Mouse (Mus musculus): Measurements from ENCODE around the gene Pex14. TPM values are rescaled to one million over a fixed set of nuclear protein-coding genes. Genes with fewer than 3 reads are reported as not detected.

Pex14 gene
- polyA plus RNA-seq, 1 experiment from 2014 or later = 61.1 TPM

DNA sequence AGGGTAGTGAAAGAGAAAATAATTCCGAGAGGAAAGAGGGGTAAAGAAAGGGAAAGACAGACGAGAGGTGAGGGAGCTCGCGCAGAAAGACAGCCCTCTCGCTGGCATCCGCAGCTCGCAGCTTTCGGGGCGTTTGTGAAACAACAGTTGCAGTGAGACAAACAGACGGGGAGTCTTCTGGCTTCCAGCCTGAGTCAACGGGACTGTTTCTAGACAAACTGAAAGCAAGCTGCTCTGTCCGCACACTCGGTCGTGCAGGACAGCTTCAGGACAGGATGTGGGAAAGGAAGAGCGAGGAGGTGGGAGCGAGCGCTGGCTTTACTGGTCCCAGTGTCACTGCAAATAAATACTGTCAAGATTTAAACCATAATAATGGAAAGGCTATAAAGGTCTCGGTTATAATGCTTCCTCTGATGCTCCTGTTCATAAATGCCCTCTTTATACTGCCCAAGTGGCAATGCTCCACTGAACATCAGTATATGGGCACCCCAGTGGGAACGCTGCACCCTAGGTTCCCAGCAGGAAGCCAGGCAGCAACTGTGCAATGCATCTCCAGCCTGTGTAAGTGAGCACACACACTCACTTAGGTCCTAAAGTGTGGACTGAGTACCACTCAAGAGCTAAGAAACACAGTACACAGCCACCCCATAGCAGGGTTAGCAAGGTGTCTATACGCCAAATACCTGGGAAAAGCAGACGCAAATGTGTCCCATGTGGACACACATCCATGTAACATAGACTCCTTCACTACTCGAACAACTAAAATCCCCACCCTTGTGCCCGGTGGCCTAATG lies 35.4 kb downstream of the Pex14 start:
- Histone ChIP-seq H3K4me3 (replicated peaks) (no peak overlapping the region), H3K9me3 (replicated peaks) (no peaks in the 10 kb centered on the region), H3K27ac (no peak overlapping the region), H3K4me1 (peaks cover 58% of the 10 kb centered on the region), H3K9ac (no peak overlapping the region), H3K27me3 (no peaks in the 10 kb centered on the region), H3K36me3 (peaks cover 12% of the 10 kb centered on the region; the same call in 1 of the 2 replicates), H3K4me2 (no peak overlapping the region)
- no peak for ATAC-seq (replicated peaks; ENCODE audit: low FRiP score)
- WGBS = 74% methylated on average over 23 of the region's 23 CpGs

DNA sequence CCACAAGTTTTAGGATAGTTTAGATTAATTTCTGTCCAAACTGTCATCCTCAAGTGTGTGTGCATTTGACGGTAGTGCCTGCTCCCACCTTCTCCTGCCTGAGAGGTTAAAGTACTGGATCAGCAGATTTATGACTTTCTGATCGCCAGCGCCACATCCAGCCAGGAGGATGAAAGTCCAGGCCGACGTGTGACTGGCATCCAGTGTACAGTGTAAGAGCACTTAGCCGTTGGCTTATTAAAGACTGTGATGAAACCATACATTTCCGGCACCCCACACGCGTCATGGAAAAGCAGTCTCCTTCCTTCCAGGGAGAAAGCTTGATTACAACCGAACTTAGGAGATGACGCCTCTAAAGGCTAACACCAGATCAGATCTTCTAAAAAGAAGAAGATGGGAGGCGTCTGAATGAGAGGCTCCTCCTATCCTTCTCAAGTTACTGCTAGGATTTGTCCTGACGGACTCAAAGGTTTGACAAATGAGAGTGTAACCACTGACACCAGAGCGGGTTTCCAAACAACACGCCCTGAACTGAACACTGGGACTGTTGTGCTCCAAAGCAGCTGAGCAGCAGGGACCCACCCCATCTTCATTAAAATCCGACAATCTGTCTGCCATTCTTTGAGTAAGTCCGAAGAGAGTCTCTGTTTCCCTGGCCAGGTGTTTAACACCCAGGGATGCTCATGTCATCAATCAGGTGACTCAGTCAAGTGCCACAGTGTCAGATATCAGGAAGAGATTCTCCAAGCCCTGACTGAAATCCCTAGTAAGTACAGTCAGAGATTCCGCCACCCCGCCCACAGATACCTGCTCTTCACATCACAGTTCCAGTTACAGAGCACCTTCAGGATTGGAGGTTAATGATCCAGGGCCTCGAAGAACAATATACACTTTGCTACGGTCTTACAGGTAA lies 37.0 kb downstream of the Pex14 start:
- Histone ChIP-seq H3K36me3 (peaks cover 8% of the 10 kb centered on the region; the same call in 1 of the 2 replicates), H3K4me1 (peaks cover 60% of the 10 kb centered on the region), H3K4me2 (peak overlapping the region; percentile 36), H3K4me3 (replicated peaks) (no peak overlapping the region), H3K9me3 (replicated peaks) (no peaks in the 10 kb centered on the region), H3K27ac (peak overlapping the region; percentile 34), H3K27me3 (no peaks in the 10 kb centered on the region), H3K9ac (no peak overlapping the region)
- 23% methylated on average over 21 of the region's 21 CpGs for WGBS
- ATAC-seq (replicated peaks; ENCODE audit: low FRiP score) = no peak

- 65% methylated on average over 13 of the region's 13 CpGs for WGBS
- Histone ChIP-seq H3K9ac (no peak overlapping the region), H3K27ac (no peak overlapping the region), H3K4me2 (no peak overlapping the region), H3K4me3 (replicated peaks) (no peak overlapping the region), H3K27me3 (no peaks in the 10 kb centered on the region), H3K9me3 (replicated peaks) (no peaks in the 10 kb centered on the region), H3K36me3 (peaks cover 7% of the 10 kb centered on the region; the same call in 1 of the 2 replicates), H3K4me1 (peaks cover 70% of the 10 kb centered on the region)
- no peak for ATAC-seq (replicated peaks; ENCODE audit: low FRiP score)
Measured at GRCm38 (mm10) chr4:149061432-149061718, 38.3 kb downstream of the Pex14 start.

DNA sequence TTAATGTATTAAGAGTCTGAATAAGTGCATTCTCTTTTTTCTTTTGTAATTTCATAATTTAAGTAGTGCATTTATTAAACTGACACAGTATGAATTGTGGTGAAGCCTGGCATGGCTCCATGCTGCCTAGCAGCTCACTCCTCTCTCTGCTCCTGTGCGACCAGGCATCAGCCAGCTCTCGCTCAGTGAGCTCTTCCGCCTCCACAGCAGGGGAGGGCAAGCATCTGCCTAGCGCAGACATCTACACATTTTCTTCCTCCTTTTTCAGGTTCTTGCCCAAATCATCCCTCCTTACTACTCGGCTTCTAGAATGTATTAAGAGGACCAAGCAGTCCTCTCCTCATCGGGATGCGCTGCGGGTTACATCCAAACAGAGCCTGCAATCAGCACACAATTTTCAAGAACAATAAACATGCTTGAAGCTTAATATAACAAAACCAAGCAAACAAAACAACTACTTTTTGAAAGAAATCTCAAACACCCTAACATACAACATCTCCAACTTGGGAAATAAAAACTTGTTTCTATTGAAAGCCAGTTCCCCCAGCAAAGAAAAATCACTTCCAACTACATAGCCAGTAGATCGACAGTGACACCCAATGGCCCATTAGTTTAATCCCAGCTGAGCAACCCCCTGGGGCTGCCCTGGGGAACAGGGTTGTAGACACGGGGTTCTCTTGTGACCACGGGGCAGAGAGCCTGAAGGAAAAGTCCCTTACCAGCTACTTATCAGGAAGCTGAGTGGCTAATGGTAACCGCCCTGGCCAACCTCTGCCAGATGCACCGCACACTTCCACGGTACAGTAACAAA lies 38.9 kb downstream of the Pex14 start:
- WGBS = 55% methylated on average over 14 of the region's 14 CpGs
- no peak overlapping the region for H3K4me2 ChIP-seq
- H3K9me3 ChIP-seq (replicated peaks) = no peaks in the 10 kb centered on the region
- H3K4me1 ChIP-seq = peaks cover 72% of the 10 kb centered on the region
- no peak for ATAC-seq (replicated peaks; ENCODE audit: low FRiP score)
- no peak overlapping the region for H3K27ac ChIP-seq
- H3K9ac ChIP-seq = no peak overlapping the region
- H3K36me3 ChIP-seq = peaks cover 7% of the 10 kb centered on the region; the same call in 1 of the 2 replicates
- no peaks in the 10 kb centered on the region for H3K27me3 ChIP-seq
- H3K4me3 ChIP-seq (replicated peaks) = no peak overlapping the region

DNA sequence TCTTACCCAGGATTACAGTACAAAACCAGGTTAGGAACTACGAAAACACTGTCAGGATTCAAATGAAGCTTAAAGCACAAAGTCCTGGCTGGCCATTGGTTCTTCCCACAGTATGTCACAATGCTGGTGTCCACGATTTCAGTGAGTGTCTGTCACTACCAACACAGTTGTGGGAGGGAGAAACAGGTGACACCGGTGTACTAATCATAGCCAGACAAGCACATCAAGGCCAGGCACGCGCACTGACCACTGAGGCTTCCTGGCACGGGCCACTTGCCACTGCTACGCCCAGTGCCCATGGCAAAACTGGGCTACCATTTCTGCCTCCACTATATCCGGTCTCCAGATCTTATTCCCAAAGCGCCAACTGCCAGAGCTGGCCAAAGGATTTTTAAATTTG lies 40.0 kb downstream of the Pex14 start:
- Histone ChIP-seq H3K36me3 (no peaks in the 10 kb centered on the region), H3K4me1 (peaks cover 83% of the 10 kb centered on the region), H3K27me3 (no peaks in the 10 kb centered on the region), H3K4me2 (no peak overlapping the region), H3K9me3 (replicated peaks) (no peaks in the 10 kb centered on the region), H3K9ac (no peak overlapping the region), H3K4me3 (replicated peaks) (no peak overlapping the region), H3K27ac (no peak overlapping the region)
- 85% methylated on average over 9 of the region's 9 CpGs for WGBS
- ATAC-seq (replicated peaks; ENCODE audit: low FRiP score) = no peak

GRCm38 (mm10) chr4:149058298-149058697 lies 41.4 kb downstream of the Pex14 start:
- 53% methylated on average over 7 of the region's 7 CpGs for WGBS
- Histone ChIP-seq H3K36me3 (no peaks in the 10 kb centered on the region), H3K4me1 (peaks cover 76% of the 10 kb centered on the region), H3K27ac (0 out of 2 replicates have a peak overlapping the region, but pooled peaks have one; percentile 34), H3K4me2 (no peak overlapping the region), H3K9ac (no peak overlapping the region), H3K4me3 (replicated peaks) (no peak overlapping the region), H3K27me3 (no peaks in the 10 kb centered on the region), H3K9me3 (replicated peaks) (no peaks in the 10 kb centered on the region)
- ATAC-seq (replicated peaks; ENCODE audit: low FRiP score) = no peak

DNA sequence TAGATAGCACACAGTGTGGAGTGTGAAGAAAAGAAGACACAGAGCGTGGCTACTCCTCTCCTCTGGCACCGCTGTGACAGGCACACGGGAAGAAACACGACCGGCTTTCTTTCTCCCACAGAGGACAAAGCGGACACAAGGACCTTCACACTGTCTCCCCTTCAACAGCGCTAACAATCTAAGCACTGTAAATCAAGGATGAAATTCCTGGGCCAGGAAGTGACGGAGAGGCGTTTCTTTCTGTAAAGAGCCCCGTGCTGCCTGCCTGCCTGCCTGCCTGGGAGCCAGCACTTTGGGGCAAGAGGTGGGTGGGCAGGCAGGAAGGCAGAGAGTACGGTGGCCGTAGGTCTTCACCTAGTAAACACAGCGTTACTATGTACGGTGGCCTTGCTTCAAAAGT lies 42.2 kb downstream of the Pex14 start:
- ATAC-seq (replicated peaks; ENCODE audit: low FRiP score) = no peak
- H3K4me3 ChIP-seq (replicated peaks) = no peak overlapping the region
- H3K9ac ChIP-seq = peak overlapping the region; percentile 25; the same call in 1 of the 2 replicates
- peaks cover 67% of the 10 kb centered on the region for H3K4me1 ChIP-seq
- peak overlapping the region; percentile 36 for H3K4me2 ChIP-seq
- WGBS = 15% methylated on average over 14 of the region's 14 CpGs
- H3K9me3 ChIP-seq (replicated peaks) = no peaks in the 10 kb centered on the region
- no peaks in the 10 kb centered on the region for H3K36me3 ChIP-seq
- no peaks in the 10 kb centered on the region for H3K27me3 ChIP-seq
- H3K27ac ChIP-seq = 0 out of 2 replicates have a peak overlapping the region, but pooled peaks have one; percentile 33

DNA sequence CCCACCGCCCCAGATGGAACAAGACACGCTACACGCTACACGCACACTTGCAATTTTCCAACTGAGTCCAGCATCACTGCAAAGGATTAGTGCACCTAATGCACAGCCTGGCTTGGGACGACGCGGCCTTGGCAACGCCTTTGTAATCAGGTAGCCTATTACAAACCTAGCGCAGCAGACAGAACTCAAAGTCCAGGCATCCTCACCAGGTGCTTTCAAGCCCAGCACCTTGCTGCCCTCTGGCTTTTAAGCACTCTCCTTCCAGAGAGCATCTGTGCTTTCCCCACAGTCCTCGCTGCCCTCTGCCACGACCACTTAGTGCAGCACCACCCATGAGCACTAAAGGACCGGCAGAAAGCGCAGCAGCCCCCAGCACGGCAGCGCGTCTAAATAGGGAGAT lies 42.7 kb downstream of the Pex14 start:
- Histone ChIP-seq H3K4me3 (replicated peaks) (no peak overlapping the region), H3K9me3 (replicated peaks) (no peaks in the 10 kb centered on the region), H3K27me3 (no peaks in the 10 kb centered on the region), H3K4me2 (peak overlapping the region; percentile 36), H3K27ac (no peak overlapping the region), H3K36me3 (no peaks in the 10 kb centered on the region), H3K9ac (peak overlapping the region; percentile 1; the same call in 1 of the 2 replicates), H3K4me1 (peaks cover 62% of the 10 kb centered on the region)
- WGBS = 71% methylated on average over 16 of the region's 16 CpGs
- no peak for ATAC-seq (replicated peaks; ENCODE audit: low FRiP score)

DNA sequence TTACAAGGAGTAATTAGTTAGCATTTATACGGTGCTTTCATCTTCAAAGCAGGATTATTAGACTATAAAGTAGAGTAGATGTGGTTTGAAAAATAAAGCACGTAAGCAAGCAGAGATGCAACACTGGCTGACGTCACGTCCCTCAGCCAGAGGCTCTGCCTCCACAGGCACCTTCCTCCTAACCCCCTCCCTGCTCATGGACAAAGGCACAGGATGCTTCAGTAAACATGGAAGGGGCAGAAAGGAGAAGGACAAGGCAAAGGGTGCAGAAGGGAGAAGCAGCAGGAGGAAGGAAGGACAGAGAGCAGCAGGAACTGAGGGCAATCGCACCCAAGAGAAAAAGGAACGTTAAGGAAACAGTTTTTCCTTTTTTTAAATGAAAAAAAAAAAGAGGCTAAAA lies 43.8 kb downstream of the Pex14 start:
- Histone ChIP-seq H3K9me3 (replicated peaks) (no peaks in the 10 kb centered on the region), H3K4me2 (no peak overlapping the region), H3K4me3 (replicated peaks) (no peak overlapping the region), H3K27ac (no peak overlapping the region), H3K9ac (no peak overlapping the region), H3K36me3 (no peaks in the 10 kb centered on the region), H3K27me3 (no peaks in the 10 kb centered on the region), H3K4me1 (peaks cover 57% of the 10 kb centered on the region)
- 57% methylated on average over 6 of the region's 6 CpGs for WGBS
- no peak for ATAC-seq (replicated peaks; ENCODE audit: low FRiP score)

- Histone ChIP-seq H3K4me3 (replicated peaks) (no peak overlapping the region), H3K27me3 (no peaks in the 10 kb centered on the region), H3K9me3 (replicated peaks) (no peaks in the 10 kb centered on the region), H3K9ac (peak overlapping the region; percentile 5; the same call in 1 of the 2 replicates), H3K4me2 (peak overlapping the region; percentile 46), H3K36me3 (no peaks in the 10 kb centered on the region), H3K27ac (peak overlapping the region; percentile 89), H3K4me1 (peaks cover 69% of the 10 kb centered on the region)
- WGBS = 6% methylated on average over 16 of the region's 16 CpGs
- peak; percentile 55 for ATAC-seq (replicated peaks; ENCODE audit: low FRiP score)
Measured at GRCm38 (mm10) chr4:149049351-149050159, 50.1 kb downstream of the Pex14 start.

Data from kidney, embryonic 15.5 days (tissue).